Mouse (Mus musculus) spleen, postnatal 4 days (tissue): Measurements from ENCODE around the gene Ccnb1.
"Not testable (repeated sequence)": the region's sequence is repeated elsewhere in the genome, so short reads cannot be mapped to it uniquely, and the experiment has no call there.

Experiments
- DNase-seq, 2 experiments: peaks; one replicate each; pipeline ENCODE4 v3.0.0; 2022; ENCODE audit warnings: low spot score in 2 of 2

Ccnb1 gene

GRCm38 (mm10) chr13:100774704-100775103 is 11.7 kb downstream of the Ccnb1 start:
- DNase-seq, result no peak

DNA sequence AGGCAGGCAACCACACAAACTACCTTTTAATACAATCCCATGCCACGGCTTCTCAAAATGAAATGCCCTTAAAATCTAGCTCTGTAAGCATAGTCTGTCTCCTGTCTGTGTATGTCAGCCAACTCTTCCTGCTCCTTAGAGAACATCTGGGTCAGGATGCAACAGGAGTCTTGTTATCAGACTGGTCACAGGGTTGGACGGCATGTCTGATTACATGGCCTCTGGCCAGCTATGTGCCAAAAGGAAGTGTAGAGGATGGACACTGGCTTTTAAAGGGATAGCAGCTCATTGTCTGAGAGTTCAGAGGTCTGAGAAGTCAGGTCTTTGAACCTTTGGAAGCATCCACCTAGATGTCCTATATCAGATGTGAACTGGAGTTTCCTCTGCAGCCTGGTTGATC is 31.0 kb downstream of the Ccnb1 start:
- peak in 1 of 2 experiments; percentile 25 for DNase-seq

DNA sequence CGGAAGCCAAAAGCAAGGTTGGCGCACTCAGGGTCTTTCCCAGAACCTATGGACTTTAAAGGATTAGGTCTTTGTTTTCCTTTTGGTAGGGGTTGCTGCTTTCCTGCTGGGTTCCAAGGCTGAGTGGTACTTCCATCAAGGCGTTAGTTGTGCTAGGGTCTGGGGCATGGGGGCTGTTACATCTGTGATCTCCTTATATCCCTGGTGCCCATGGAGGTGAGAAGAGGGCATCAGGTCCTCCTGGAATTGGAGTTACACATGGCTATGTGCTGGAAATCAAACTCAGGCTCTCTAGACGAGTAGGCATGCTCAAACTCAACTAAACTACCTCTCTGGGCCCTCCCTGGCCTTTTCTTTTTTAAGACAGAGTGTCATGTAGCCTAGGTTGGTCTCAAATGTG is 32.2 kb downstream of the Ccnb1 start:
- no peak for DNase-seq

GRCm38 (mm10) chr13:100753011-100753410 is 33.4 kb downstream of the Ccnb1 start:
- DNase-seq, result no peak

DNA sequence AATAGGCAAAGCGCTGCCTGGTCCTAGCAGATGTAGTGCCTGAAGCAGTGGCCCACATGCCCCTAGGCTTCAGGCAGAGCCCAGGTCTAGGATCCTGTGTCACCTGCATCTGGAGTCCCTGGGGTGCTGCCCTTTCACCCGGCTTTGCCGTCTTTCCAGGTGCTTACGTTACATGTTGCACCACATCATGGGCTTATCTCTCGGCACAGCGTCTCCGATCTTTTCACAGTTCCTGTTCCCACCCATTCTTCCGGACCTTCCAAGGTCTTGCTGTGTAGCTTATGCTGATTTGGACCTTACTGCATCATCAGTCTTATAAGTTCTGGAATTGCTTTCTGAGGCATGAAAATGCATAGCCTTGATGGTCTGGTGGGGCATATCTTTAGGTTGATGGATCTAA is 33.8 kb downstream of the Ccnb1 start:
- no peak for DNase-seq

DNA sequence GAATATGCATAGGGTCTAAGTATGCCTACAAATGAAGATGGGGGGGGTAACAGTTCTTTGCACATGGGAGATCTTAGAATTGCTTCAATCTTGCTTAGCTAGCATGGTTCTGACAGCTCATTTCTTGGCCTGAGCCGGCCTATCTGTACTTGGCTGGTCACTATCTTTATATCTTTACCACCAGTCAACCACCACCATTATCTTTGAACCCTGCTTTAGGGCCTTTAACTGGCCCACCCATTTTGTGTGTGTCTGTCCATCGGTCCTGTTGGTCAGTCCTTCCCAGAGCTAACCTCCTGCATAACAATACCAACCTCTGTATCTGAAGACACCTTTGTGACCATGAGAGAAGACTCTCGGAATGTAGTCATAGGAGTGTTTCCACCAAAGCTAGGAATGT is 35.0 kb downstream of the Ccnb1 start:
- no peak for DNase-seq

- DNase-seq, result no peak
Observed at GRCm38 (mm10) chr13:100750799-100751198, 35.6 kb downstream of the Ccnb1 start.

- no peak for DNase-seq
Observed at GRCm38 (mm10) chr13:100748638-100749037, 37.7 kb downstream of the Ccnb1 start.

DNA sequence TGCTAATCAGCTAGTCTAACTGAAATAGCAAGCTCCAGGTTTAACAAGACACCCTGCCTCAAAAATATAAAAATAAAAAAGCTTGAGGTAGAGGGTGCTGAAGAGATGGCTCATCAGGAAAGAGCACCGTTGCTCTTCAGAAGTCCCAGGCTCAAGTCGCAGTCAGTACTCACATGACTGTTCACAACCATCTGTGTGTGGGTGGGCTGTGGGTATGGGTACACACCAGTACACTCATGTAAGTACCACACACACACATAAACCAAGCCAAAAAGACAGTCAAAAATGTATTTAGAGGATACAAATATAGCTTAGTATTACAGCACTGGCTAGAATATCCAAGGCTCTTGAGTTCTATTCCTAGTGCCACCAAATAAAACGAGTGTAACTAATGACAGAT is 40.3 kb downstream of the Ccnb1 start:
- DNase-seq, result no peak

GRCm38 (mm10) chr13:100744036-100744744 is 42.2 kb downstream of the Ccnb1 start, which contains the start of gene Mrps36:
Gene Mrps36 (minus strand): TSS chr13:100744659.
- peak; percentile 95 for DNase-seq

- no peak for DNase-seq
Observed at GRCm38 (mm10) chr13:100743346-100744035, 42.9 kb downstream of the Ccnb1 start.

DNA sequence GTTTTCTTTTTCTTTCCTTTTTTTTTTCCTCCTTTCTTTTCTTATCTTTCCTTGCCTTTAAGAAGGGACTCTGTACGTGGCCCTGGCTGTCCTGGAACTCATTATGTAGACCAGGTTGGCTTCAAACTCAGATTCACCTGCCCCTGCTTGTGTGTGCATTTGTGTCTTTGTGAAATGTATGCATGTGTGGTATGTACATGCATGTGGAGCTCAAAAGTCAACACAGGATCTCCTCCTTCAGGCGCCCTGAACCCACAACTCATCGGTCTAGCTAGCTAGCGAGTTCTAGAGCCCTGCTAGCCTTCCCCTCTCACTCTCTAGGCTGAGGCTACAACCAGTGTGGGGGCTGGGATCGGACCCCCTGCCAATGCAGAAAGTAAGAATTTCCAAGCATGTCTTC is 43.5 kb downstream of the Ccnb1 start:
- DNase-seq, result no peak

DNA sequence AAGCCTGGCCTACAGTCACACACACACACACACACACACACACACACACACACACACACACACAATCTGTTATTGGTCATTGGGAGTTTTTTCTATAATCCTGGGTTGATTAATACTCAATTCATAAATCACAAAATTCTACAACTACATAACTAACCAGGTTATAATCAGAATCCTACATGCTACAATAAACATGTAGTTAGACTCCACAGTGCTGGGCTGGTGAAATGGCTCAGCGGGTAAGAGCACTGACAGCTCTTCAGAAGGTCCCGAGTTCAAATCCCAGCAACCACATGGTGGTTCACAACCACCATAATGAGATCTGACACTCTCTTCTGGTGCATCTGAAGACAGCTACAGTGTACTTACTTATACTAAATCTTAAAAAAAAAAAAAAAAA is 53.6 kb downstream of the Ccnb1 start:
- DNase-seq, result no peak

GRCm38 (mm10) chr13:100731462-100732046 is 54.8 kb downstream of the Ccnb1 start:
- DNase-seq, result not testable (repeated sequence)

GRCm38 (mm10) chr13:100730861-100731176 is 55.6 kb downstream of the Ccnb1 start, which contains the start of gene Cdk7:
Gene Cdk7 (minus strand): TSS chr13:100730939.
- peak; percentile 90 to 95 for DNase-seq

DNA sequence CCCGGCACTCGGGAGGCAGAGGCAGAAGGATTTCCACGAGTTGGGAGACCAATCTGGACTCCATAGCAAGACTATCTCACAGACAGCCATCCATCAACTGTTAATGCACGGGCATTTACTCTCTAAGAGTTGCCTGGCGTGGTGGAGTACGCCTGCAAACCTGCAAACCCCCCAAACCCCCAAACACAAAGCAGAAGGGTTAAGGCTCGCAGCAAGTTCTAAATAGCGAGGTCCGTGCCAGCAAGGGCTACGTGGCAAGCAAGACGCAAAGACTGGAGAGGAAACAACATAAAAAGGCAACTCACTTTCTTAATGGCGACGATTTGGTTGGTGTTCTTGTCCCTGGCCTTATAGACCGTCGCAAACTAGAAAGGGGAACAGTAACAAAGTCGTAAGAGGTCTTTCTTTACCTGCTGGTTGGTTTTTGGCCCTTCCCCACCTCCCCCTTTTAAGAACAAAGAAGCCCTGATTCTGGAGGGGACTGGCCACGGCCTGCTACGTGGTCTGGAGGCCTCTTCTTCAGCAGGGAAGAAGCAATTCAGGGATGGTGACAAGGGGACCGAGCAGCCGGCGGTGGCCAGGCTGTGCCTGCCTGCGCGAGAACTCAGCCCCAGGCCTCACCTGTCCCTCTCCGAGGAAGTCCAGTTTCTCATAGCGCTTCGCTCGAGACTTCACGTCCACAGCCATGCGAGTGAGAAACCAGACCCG is 56.1 kb downstream of the Ccnb1 start:
- DNase-seq, result no peak
